Mouse (Mus musculus) monocyte, adult 2 months (primary cell): ENCODE measurements around the gene Clec14a.
"Not testable (repeated sequence)": the region's sequence is repeated elsewhere in the genome, so short reads cannot be mapped to it uniquely, and the experiment has no call there.

Experiments used
- DNase-seq, 2 experiments: peaks; one replicate each; pipeline ENCODE4 v3.0.0; 2022; ENCODE audit warnings: low spot score in 2 of 2, low read depth in 1 of 2

Clec14a gene

GRCm38 (mm10) chr12:58268563-58269501 is at the start of gene Clec14a:
Clec14a (minus strand) TSS chr12:58269290.
- DNase-seq: no peak

DNA sequence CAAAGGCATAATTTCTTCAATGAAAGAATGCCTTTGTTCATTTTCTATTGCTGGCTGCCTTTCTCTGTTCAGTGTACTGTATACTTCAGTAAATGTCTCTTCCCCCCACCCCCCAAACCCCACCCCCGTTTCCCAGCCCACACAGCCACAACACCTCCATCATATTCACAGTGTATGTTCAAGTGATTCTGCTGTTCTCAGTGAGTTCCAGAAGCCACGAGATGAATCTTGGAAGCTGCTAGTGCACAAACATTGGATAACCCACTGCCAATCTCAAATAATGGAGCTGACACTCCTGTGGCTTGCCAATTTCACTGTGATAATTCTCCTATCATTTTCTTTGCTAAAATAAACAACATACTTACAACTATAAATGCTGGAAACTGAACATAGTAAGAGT is 38.7 kb upstream of the Clec14a start:
- DNase-seq: no peak

DNA sequence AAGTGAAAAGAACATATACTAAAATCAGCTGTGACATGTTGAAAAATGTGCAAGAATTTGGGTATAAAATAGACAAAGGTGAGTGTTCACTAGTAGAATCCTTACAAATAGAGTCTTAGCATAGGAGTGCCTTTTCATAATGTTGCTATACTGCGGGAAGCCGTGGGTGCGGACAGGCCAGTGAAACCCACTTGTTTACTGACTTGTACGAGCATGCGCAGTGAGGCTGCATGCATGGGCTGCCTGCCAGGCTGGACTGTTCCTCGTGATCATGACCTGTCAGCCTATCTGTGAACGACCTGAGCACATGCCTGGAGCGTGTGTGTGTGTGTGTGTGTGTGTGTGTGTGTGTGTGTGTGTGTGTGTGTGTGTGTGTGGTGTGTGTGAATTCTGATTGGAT is 37.3 kb upstream of the Clec14a start:
- DNase-seq: not testable (repeated sequence)

DNA sequence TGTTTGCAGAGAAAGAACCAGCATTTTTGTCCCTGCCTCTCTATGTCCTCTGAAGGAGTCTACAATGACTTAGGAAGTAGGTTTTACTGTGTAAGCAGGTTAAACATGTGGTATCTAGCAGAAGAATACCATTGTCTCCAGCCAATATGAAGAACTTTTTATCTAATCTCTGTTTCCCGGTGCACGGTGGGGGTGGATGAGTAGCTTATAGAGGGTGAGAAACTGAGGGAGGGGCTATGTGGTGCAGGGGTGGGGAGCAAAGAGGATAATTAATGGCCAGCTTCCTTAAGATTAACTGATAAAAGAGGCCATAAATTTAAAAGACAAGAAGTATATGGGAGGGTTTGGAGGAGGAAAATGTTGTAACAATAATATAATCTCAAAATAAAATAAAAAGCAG is 36.5 kb upstream of the Clec14a start:
- no peak for DNase-seq

DNA sequence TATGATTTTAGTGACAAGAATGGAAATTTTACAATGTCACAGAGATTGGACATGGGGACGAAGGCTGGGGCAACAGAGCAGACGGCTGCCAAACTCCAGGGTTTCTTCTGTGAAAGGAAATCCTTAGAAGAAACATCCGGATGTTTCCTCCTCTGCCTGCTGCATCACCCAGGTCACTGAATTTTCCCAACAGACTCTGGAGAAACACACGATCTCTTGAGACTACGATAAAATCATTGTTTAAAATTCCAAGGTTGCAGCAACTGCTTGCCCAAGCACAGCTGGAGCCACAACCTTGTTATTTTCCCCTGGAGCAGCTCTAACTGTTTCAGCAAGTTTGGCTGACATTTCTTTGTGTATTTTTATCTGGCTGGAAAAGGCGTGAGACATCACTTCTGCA is 27.9 kb upstream of the Clec14a start:
- DNase-seq: no peak

DNA sequence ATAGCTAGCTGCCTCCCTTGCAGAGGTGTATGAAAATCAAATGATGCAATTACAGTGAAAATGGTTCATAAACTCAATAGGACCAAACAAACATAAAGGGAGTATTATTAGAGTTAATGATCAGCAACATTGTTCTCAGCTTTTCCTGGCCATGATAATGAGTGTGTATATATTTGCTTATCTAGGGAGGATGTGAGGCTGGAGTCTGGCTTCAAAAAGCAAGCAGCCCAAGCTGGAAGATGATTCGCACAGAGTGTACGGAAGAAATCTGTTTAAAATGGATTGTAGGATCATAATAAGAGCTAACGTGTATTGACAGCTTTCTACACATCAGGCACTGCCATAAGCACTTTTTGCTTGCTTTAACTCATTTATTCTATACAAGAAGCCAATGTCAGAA is 16.8 kb upstream of the Clec14a start:
- DNase-seq: no peak

DNA sequence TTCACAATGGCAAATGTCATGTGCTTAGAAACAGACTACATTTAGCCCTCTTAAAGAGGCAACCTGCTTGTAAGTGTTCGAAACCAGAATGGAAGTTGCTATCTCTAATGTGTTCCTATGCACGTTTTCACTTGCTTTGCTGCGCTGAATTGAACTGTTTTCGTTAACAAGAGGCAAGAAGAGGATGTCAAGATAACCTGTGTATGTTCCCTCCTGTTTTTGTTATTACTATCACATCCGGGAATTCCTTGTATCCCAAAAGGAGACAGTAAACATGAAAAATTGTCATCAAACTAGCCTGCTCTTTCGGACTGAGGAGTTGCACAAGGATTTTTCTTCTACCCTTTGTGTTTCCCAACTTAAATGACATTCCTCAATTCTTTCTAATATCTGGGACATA is 1.4 kb upstream of the Clec14a start:
- no peak for DNase-seq

DNA sequence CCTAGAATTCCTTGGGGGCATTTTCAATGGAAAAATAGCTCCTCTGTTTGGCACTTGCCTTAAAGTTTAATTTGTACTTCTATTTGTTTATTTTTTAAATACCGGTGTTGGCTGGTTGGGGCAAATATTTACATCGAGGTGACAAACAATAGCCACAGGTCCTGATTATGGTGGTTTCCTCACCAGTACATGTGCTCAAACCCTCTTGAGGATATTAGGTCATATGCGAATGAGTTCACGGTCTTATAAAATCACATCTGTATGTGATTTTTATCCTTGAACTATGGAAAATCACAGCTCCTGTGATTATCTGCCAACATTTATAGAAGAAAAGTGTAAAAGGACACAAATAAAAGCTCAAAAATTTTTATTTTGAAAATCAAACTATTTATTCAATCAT is 415 bp upstream of the Clec14a start:
- DNase-seq: no peak

GRCm38 (mm10) chr12:58268186-58268562 is 916 bp downstream of the Clec14a start:
- no peak for DNase-seq

DNA sequence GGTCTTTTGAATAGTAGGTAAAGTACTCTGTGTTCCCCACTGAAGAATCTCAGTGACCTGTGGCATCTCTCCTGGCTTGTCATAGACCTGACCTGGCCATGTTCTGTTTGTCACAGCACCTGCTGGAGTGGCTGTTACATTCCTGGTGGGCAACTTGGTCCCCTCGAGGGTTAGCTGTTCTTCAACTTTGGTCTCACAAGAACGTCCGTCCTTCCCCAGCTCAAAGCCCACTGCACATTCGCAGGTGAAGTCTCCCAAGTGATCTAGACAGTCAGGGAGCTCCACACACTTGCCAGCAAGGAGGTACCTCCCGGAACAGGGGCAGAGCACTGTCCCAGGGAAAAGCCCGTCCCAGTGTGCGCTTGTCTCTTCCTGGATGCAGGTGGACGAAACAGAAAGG is 1.3 kb downstream of the Clec14a start:
- DNase-seq: no peak

- DNase-seq: no peak
Observed at GRCm38 (mm10) chr12:58251901-58252300, 17.2 kb downstream of the Clec14a start.

DNA sequence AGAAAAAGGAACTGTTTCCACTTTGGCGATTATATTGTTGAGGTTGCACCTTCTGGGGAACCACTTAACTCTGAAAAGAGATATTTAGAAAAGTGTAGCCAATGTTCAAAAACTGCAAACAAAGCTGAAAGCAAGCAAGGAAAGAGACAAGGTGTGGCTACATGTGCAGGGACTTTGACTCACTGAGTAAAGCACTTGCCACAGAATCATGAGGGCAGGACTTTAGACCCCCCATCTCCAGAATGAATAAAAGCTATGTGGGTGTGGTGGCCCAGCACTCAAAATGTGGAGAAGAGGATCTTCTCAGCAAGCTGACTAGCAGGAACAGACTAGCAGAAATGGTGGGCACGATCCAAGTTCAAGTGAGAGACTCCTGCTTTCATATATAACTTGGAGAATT is 36.6 kb downstream of the Clec14a start:
- DNase-seq: no peak

- DNase-seq: no peak
Observed at GRCm38 (mm10) chr12:58225644-58226043, 43.4 kb downstream of the Clec14a start.

- DNase-seq: no peak
Observed at GRCm38 (mm10) chr12:58219078-58219477, 50.0 kb downstream of the Clec14a start.

DNA sequence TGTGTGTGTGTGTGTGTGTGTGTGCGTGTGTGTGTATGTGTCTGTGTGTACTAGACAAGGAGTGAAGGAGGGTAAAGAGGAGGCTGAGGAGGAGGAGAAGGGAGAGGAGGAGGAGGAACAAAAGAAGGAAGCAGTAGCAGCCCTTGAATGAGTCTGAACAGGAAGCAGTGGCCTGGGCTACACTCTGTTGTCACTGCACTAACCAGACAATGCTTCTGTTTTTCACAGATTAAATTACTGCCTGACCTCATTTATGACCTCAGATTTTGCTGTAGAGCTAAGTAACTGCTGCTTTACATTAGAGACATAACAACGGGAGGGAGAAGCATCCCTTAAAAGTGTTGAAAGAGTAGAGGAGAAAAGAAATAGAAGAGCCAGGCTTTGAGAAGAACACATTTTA is 52.9 kb downstream of the Clec14a start:
- no peak for DNase-seq
